18 mouse cellular contexts compared by ENCODE assay signal in genomic region chr7:28102936-28103335, GRCm38 (mm10). TPM values are rescaled to one million over a fixed set of nuclear protein-coding genes. Genes with fewer than 3 reads are reported as not detected.
"Had no signal": no experiment of that assay in that cellular context is flagged by ENCODE, and none has a peak within 500 bp of the region (broad histone marks: within the 10 kb centered on the region; RNA-seq: fewer than 3 reads in every experiment).

No protein-coding gene starts in this region.

RNA-seq across cellular contexts. Expression of gene 9530053A07Rik, which starts 26.3 kb away (rescaled TPM):
- total RNA-seq: gastrocnemius, adult 2 months; gastrocnemius, postnatal 10 days; gastrocnemius, postnatal 25 days; gastrocnemius, postnatal 4 days; granulocyte monocyte progenitor cell, adult 5-6 weeks; heart, adult 2 months; heart, postnatal 36 days; hematopoietic stem cell, adult 5-6 weeks; layer of hippocampus, postnatal 36 days; left cerebral cortex, postnatal 10 days had no signal
- polyA plus RNA-seq: frontal cortex, adult 2 months; heart, embryonic 11.5 days; inflammation-experienced regulatory T-cells, adult 6 months; kidney, embryonic 14.5 days; kidney, embryonic 16.5 days; limb, embryonic 14.5 days; liver, embryonic 11.5 days had no signal

RNA-seq across cellular contexts. Expression of gene Fcgbp, which starts 31.9 kb away (rescaled TPM):
- total RNA-seq: gastrocnemius, adult 2 months; gastrocnemius, postnatal 25 days; granulocyte monocyte progenitor cell, adult 5-6 weeks; heart, postnatal 36 days; hematopoietic stem cell, adult 5-6 weeks had no signal
- polyA plus RNA-seq: heart, postnatal 0 days; inflammation-experienced regulatory T-cells, adult 6 months; liver, embryonic 11.5 days had no signal
